Mouse (Mus musculus) liver, postnatal 0 days (tissue): ENCODE data around the gene Alox5.

Experiments used
- CTCF ChIP-seq: sonication (generic); IDR thresholded peaks from 2 replicates; pipeline ENCODE4 v1.5.1; 2016; ENCODE audit warnings: antibody characterized with exemption, low read depth
- EP300 ChIP-seq: IDR thresholded peaks from 2 replicates; pipeline ENCODE4 v1.6.1; 2016; ENCODE audit warnings: antibody characterized with exemption, low read depth, mild to moderate bottlenecking

GRCm38 (mm10) chr6:116397621-116398020, 63.4 kb downstream of the Alox5 start:
- TF ChIP-seq CTCF, result no peak
- no peak for TF ChIP-seq EP300
